Mouse (Mus musculus): ENCODE measurements at regions not wholly inside any gene's neighbourhood (a gene's known extent, or its start where the extent isn't known, plus 50 kb on each side); places are given as distances from the start of the nearest gene placed in this dataset.

DNA sequence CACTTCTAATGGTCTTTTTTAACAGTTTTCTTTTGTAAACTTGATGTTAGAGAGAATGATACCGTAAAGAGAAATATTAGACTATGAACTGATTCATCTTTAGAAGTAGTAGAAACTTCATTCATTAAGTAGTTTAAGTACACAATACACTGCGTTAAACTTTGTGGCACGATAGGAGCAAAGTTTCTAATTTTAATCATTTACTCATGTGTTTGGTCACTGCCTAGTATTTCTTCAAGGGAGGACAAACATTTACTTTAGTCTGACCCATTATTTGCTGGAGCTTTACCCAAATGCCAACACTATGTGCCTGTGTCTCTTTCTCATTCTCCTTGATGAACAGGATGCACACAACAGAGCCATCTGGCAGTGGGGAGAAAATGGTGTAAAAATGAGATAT lies 200.6 kb downstream of the Chm start:
- no peak for TF ChIP-seq POLR2A (IDR thresholded peaks at IDR 0.05; ENCODE audit: extremely low read depth, insufficient read depth, low read length)
- H3K9ac ChIP-seq (ENCODE audit: low read depth, low read length): no peak overlapping the region
- no peaks in the 10 kb centered on the region for H3K27me3 ChIP-seq (ENCODE audit: control insufficient read depth, insufficient read depth, low read length)
- peaks cover 3% of the 10 kb centered on the region; the same call in 1 of the 2 replicates for H3K4me1 ChIP-seq (ENCODE audit: control insufficient read depth, insufficient read depth, low read length)
- peak; percentile 86 for DNase-seq (ENCODE audit: extremely low read depth, low read depth, low spot score)
- H3K36me3 ChIP-seq (ENCODE audit: control insufficient read depth, insufficient read depth, low read length): no peaks in the 10 kb centered on the region
- no peak overlapping the region for H3K27ac ChIP-seq (replicated peaks; ENCODE audit: insufficient read depth, low read depth, low read length)
- no peaks in the 10 kb centered on the region for H3K79me2 ChIP-seq (ENCODE audit: control insufficient read depth, insufficient read depth, low read length)
- H3K4me3 ChIP-seq (ENCODE audit: insufficient read depth, low read depth, low read length): no peak overlapping the region
- WGBS: 20% methylated on average over 3 of the region's 3 CpGs

DNA sequence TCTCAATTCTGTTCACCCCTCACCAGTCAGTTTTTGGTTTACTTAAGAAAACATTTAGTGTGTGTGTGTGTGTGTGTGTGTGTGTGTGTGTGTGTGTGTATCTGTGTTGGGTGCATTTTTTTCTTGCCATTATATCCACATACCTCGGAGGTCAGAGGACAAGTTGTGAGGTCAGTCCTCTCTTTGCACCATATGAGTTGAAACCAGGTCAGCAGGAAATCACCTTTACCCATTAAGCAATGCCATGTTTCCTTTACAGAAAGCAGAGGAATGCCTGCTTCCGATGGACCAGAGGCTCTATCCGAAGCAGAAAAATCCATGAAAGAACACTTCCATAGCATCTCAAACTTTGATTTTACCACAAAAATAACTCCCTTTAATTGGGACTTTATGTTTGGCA lies 201.2 kb downstream of the Chm start:
- Histone ChIP-seq H3K4me1 (ENCODE audit: control insufficient read depth, insufficient read depth, low read length) (peaks cover 3% of the 10 kb centered on the region; the same call in 1 of the 2 replicates), H3K27me3 (ENCODE audit: control insufficient read depth, insufficient read depth, low read length) (no peaks in the 10 kb centered on the region), H3K36me3 (ENCODE audit: control insufficient read depth, insufficient read depth, low read length) (no peaks in the 10 kb centered on the region), H3K79me2 (ENCODE audit: control insufficient read depth, insufficient read depth, low read length) (no peaks in the 10 kb centered on the region), H3K9ac (ENCODE audit: low read depth, low read length) (no peak overlapping the region), H3K27ac (replicated peaks; ENCODE audit: insufficient read depth, low read depth, low read length) (no peak overlapping the region), H3K4me3 (ENCODE audit: insufficient read depth, low read depth, low read length) (no peak overlapping the region)
- TF ChIP-seq CTCF (IDR thresholded peaks at IDR 0.05; ENCODE audit: low read depth, low read length) (no peak), POLR2A (IDR thresholded peaks at IDR 0.05; ENCODE audit: extremely low read depth, insufficient read depth, low read length) (no peak)
- DNase-seq (ENCODE audit: extremely low read depth, low read depth, low spot score): peak; percentile 84
- 9% methylated on average over 3 of the region's 3 CpGs for WGBS

DNA sequence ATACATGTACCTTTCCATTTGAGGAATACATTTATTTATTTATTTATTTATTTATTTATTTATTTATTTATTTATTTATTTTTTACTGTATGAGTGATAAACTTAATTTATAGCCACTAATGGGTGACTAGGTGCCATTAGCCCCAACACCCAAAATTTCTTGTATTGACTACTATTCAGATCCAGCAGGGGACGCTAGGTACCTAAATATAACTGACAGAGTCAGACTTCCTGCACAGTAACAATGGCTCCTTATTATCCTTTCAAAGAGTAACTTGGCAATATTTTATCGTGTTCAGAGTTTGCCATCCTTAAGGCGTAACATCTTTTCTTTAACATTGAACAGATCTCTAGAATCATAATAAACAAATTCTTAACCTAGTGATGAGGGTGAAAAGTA lies 206.7 kb downstream of the Chm start:
- Histone ChIP-seq H3K36me3 (ENCODE audit: control insufficient read depth, insufficient read depth, low read length) (no peaks in the 10 kb centered on the region), H3K79me2 (ENCODE audit: control insufficient read depth, insufficient read depth, low read length) (no peaks in the 10 kb centered on the region), H3K4me1 (ENCODE audit: control insufficient read depth, insufficient read depth, low read length) (no peaks in the 10 kb centered on the region), H3K4me3 (ENCODE audit: insufficient read depth, low read depth, low read length) (no peak overlapping the region), H3K27ac (replicated peaks; ENCODE audit: insufficient read depth, low read depth, low read length) (no peak overlapping the region), H3K27me3 (ENCODE audit: control insufficient read depth, insufficient read depth, low read length) (no peaks in the 10 kb centered on the region), H3K9ac (ENCODE audit: low read depth, low read length) (no peak overlapping the region)
- 30% methylated on average over 3 of the region's 3 CpGs for WGBS
- TF ChIP-seq CTCF (IDR thresholded peaks at IDR 0.05; ENCODE audit: low read depth, low read length) (peak; percentile 38; the same call in 1 of the 2 replicates), POLR2A (IDR thresholded peaks at IDR 0.05; ENCODE audit: extremely low read depth, insufficient read depth, low read length) (no peak)
- DNase-seq (ENCODE audit: extremely low read depth, low read depth, low spot score): peak; percentile 28

DNA sequence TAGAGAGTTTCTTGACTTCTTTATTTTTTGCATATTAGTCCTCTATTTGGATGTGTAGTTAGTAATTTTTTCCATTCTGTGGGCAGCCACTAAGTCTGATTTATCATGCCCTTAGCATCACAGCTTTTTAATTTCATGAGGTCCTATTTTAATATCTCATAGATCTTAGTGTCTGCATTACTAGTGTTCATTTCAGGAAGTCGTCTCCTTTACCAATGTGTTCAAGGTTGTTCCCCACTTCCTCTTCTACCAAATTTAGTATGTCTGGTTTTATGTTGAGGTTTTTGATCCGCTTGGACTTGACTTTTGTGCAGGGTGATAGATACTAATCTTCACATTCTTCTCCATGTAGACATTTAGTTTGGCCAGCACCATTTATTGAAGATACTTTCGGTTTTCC lies 221.2 kb downstream of the Chm start:
- Histone ChIP-seq H3K79me2 (ENCODE audit: control insufficient read depth, insufficient read depth, low read length) (no peaks in the 10 kb centered on the region), H3K27me3 (ENCODE audit: control insufficient read depth, insufficient read depth, low read length) (no peaks in the 10 kb centered on the region), H3K4me1 (ENCODE audit: control insufficient read depth, insufficient read depth, low read length) (no peaks in the 10 kb centered on the region), H3K4me3 (ENCODE audit: insufficient read depth, low read depth, low read length) (no peak overlapping the region), H3K27ac (replicated peaks; ENCODE audit: insufficient read depth, low read depth, low read length) (no peak overlapping the region), H3K9ac (ENCODE audit: low read depth, low read length) (no peak overlapping the region), H3K36me3 (ENCODE audit: control insufficient read depth, insufficient read depth, low read length) (no peaks in the 10 kb centered on the region)
- TF ChIP-seq POLR2A (IDR thresholded peaks at IDR 0.05; ENCODE audit: extremely low read depth, insufficient read depth, low read length): no peak
- no peak for TF ChIP-seq CTCF (IDR thresholded peaks at IDR 0.05; ENCODE audit: low read depth, low read length)
- 69% methylated on average over 3 of the region's 3 CpGs for WGBS
- DNase-seq (ENCODE audit: extremely low read depth, low read depth, low spot score): no peak

DNA sequence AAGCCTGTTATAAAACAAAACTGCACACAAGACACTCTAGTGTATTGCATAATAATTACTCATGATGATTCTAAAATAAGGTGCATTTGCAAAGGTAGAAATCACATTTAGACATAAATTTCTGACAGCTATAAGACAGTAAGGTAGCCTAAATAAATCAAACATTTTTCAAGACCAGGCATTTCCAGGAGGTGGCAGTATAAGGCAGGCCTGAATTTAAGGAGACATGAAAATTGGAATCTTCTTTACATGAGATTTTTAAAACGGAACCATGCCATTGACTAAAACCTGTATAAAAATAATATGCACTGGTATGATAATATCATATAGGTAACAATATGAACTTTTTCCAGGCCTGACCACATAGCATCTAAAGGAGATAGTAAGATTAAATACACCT lies 235.5 kb downstream of the Chm start:
- TF ChIP-seq CTCF (IDR thresholded peaks at IDR 0.05; ENCODE audit: low read depth, low read length) (0 out of 2 replicates have a peak, but pooled peaks have one; percentile 17), POLR2A (IDR thresholded peaks at IDR 0.05; ENCODE audit: extremely low read depth, insufficient read depth, low read length) (no peak)
- Histone ChIP-seq H3K36me3 (ENCODE audit: control insufficient read depth, insufficient read depth, low read length) (no peaks in the 10 kb centered on the region), H3K27me3 (ENCODE audit: control insufficient read depth, insufficient read depth, low read length) (no peaks in the 10 kb centered on the region), H3K4me3 (ENCODE audit: insufficient read depth, low read depth, low read length) (no peak overlapping the region), H3K27ac (replicated peaks; ENCODE audit: insufficient read depth, low read depth, low read length) (no peak overlapping the region), H3K79me2 (ENCODE audit: control insufficient read depth, insufficient read depth, low read length) (no peaks in the 10 kb centered on the region), H3K9ac (ENCODE audit: low read depth, low read length) (no peak overlapping the region), H3K4me1 (ENCODE audit: control insufficient read depth, insufficient read depth, low read length) (no peaks in the 10 kb centered on the region)
- 50% methylated on average over 1 of the region's 1 CpGs for WGBS
- DNase-seq (ENCODE audit: extremely low read depth, low read depth, low spot score): no peak

DNA sequence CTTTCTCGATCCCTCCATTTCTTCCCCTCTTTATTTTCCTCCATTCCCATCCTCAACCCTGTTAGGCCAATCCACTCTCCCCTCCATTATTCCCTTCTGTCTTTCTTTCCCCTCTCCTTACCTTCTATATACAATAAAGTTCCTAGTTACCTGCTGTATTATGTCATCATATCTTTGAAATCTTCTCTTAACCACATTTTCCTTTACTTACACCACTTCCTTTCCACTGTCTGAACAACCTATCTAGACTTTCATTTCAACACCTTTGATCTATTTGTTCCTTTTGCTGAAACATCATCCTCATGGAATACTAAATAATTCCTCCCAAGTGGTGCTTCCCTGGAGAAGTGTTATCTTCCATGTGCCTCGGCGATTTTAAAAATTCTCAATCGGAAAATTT lies 237.8 kb downstream of the Chm start:
- Histone ChIP-seq H3K36me3 (ENCODE audit: control insufficient read depth, insufficient read depth, low read length) (no peaks in the 10 kb centered on the region), H3K9ac (ENCODE audit: low read depth, low read length) (no peak overlapping the region), H3K4me1 (ENCODE audit: control insufficient read depth, insufficient read depth, low read length) (no peaks in the 10 kb centered on the region), H3K27me3 (ENCODE audit: control insufficient read depth, insufficient read depth, low read length) (no peaks in the 10 kb centered on the region), H3K27ac (replicated peaks; ENCODE audit: insufficient read depth, low read depth, low read length) (no peak overlapping the region), H3K4me3 (ENCODE audit: insufficient read depth, low read depth, low read length) (no peak overlapping the region), H3K79me2 (ENCODE audit: control insufficient read depth, insufficient read depth, low read length) (no peaks in the 10 kb centered on the region)
- no peak for TF ChIP-seq POLR2A (IDR thresholded peaks at IDR 0.05; ENCODE audit: extremely low read depth, insufficient read depth, low read length)
- no peak for TF ChIP-seq CTCF (IDR thresholded peaks at IDR 0.05; ENCODE audit: low read depth, low read length)
- no peak for DNase-seq (ENCODE audit: extremely low read depth, low read depth, low spot score)
- WGBS: 77% methylated on average over 4 of the region's 4 CpGs

Measured in liver, adult 2 months (tissue).